Mouse (Mus musculus) brain, embryonic 14.5 days (tissue): ENCODE data around the gene Plxnd1. TPM values are rescaled to one million over a fixed set of nuclear protein-coding genes. Genes with fewer than 3 reads are reported as not detected.

Experiments used
- DNase-seq: peaks from one replicate; pipeline ENCODE4 v3.0.0-alpha.2; 2011; ENCODE audit warnings: low read depth
- CTCF ChIP-seq: fragments of 200-500 bp; IDR thresholded peaks from 2 replicates; pipeline ENCODE4 v1.5.1; 2012; ENCODE audit warnings: inconsistent platforms, mild to moderate bottlenecking, moderate library complexity, borderline replicate concordance; ENCODE audit not compliant: insufficient read depth, insufficient read length; ENCODE audit errors: extremely low read depth
- POLR2A ChIP-seq: fragments of 200-500 bp; IDR thresholded peaks from 2 replicates; pipeline ENCODE4 v1.6.1; 2012; ENCODE audit warnings: mild to moderate bottlenecking, inconsistent platforms, borderline replicate concordance; ENCODE audit not compliant: poor library complexity, insufficient read depth, insufficient read length, severe bottlenecking; ENCODE audit errors: extremely low read depth
- polyA plus RNA-seq: library from polyadenylated mRNA; depleted of rRNA; stranded (reverse); fragments of >200 nt; gene quantifications from 2 replicates; pipeline ENCODE4 v1.2.3, GENCODE M21; 2012

Plxnd1 gene
- polyA plus RNA-seq, 1 experiment = 38.5 TPM

- peak; percentile 36 for DNase-seq
- TF ChIP-seq CTCF = no peak
- no peak for TF ChIP-seq POLR2A
These were observed 7.6 kb downstream of the Plxnd1 start for GRCm38 (mm10) chr6:115987096-115987747.

- no peak for DNase-seq
- no peak for TF ChIP-seq POLR2A
- no peak for TF ChIP-seq CTCF
These were observed 8.2 kb downstream of the Plxnd1 start for GRCm38 (mm10) chr6:115986472-115987095.

- TF ChIP-seq POLR2A = no peak
- no peak for TF ChIP-seq CTCF
- no peak for DNase-seq
These were observed 9.2 kb downstream of the Plxnd1 start for GRCm38 (mm10) chr6:115985622-115986021.

DNA sequence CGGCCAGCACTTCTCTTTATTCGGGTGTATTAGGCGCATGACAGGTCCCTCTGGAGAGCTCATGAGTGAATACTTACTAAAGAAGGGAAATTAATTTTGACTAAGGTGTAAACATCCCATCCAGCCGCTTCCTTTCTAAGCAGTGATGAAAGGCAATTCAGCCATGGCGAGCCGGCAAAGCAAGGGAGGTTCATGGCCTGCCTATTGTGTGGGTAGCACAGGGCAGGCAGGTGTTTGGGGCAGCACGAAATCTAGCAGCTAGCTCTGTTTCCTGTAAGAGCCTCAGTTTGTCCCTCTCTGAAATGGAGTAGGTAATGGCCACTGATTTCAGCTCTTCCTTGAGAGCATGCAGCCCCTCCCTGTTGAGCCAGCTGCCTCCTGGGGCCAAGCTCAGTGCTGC, 10.2 kb downstream of the Plxnd1 start:
- TF ChIP-seq POLR2A (no peak), CTCF (no peak)
- no peak for DNase-seq

- TF ChIP-seq POLR2A (no peak), CTCF (no peak)
- no peak for DNase-seq
These were observed 11.3 kb downstream of the Plxnd1 start for GRCm38 (mm10) chr6:115983306-115984038.

DNA sequence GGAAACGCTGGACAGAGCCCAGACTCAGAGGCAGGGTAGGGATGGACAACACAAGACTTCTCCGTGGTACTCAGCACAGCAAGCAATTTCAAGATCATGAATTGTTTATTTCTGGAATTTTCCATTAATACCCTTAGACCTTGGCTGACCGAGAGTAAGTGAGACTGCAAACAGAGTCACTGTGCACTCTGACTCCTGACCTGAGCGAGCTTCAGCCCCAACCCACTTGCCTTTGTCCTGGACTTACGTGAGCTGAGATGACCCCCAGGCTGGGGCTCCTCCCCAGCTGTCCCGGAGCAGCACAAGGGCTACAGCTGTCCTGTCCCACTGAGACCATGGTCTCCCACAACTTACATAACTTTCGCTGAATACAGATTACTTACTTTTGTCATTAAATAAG, 11.9 kb downstream of the Plxnd1 start:
- no peak for DNase-seq

DNA sequence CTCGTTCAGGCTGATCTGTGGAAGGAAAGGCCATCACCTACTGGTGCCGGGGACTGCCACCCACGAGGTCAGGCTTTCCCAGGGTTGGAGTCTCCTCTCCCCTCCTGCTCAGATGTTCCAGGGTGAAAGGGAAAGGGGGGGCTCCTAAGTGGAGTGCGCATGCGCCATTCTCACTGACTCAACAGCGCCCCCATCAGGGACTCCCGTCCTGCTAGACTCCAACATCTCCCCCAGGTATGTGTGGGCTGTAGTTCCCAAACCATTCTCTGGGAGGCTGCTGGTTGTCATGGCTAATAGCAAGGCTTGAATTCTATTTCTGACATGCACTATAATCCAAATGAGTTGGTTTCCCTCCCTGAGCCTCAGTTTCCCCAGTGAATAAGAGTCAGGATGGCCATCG, 16.2 kb downstream of the Plxnd1 start:
- no peak for DNase-seq
- no peak for TF ChIP-seq POLR2A
- no peak for TF ChIP-seq CTCF

More for the DNA sequence above, 11.9 kb downstream of the Plxnd1 start:
- TF ChIP-seq POLR2A = no peak
- TF ChIP-seq CTCF = no peak

DNA sequence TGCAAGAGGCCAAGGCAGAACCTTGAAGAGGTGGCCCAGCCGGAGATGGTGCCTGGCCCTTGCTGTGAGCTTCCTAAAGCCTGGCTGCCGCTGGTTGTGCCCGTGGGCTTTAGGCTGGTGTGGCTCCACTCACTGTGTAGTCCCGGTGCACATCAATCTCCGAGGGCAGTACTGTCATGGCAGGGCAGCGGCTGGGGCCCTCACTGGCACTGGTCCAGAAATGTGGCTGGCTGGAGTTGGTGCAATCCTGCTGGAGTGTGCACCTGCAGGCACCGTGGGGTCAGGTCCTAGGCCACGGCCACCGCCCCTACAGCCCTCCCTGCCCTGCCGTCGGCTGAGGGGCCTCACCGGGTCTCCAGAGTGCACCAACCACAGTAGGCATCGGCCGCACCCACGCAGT, 17.0 kb downstream of the Plxnd1 start:
- TF ChIP-seq POLR2A (no peak), CTCF (no peak)
- DNase-seq = no peak

- TF ChIP-seq POLR2A (no peak), CTCF (no peak)
- no peak for DNase-seq
These were observed 19.2 kb downstream of the Plxnd1 start for GRCm38 (mm10) chr6:115975606-115976005.

DNA sequence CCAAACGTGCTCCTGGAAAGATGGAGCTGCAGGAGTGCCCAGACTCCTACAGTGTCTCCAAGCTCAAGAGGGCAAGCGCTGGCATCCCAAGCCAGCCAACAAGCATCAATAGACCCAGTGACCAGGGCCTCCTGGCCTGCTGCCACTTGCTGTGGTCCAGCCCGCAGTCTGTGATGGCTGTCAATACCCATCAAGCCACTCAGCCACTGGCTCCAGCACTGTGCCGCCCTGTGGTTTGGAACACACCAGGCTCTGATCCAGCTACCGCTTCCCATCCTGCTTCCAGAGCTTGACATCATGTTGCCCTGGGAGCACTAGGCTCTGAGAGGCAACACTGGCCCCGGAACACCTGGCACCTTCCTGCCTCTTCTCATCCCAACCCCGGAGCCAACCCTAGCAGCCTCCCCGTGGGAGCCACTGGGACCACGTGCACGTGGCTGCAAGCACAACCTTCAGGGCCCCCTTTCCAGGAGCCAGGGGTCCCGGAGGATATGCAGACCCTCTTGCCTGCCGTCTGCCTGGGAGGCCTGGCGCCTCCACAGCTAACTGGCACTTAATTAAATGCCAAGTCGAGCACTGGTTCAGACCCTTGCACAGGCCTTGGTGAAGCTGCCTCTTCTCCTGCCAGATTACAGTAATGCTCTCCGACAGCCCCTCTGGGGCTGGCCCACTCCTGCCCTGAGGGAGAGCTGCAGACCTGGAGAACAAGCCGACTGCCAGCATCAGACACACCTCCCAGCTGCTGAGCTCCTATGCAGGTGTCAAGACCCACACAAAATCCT, 20.7 kb downstream of the Plxnd1 start:
- TF ChIP-seq CTCF (no peak), POLR2A (no peak)
- no peak for DNase-seq
